Mouse (Mus musculus): ENCODE results near the gene Chn1.

The Chn1 gene

GRCm38 (mm10) chr2:73618486-73619052 is 156.6 kb downstream of the Chn1 start:
- DNase-seq: no peak

GRCm38 (mm10) chr2:73616434-73617057 is 158.6 kb downstream of the Chn1 start:
- DNase-seq: no peak

GRCm38 (mm10) chr2:73615456-73615855 is 159.7 kb downstream of the Chn1 start:
- no peak for DNase-seq

GRCm38 (mm10) chr2:73614303-73614702 is 160.8 kb downstream of the Chn1 start:
- DNase-seq: no peak

- DNase-seq: no peak
Measured at GRCm38 (mm10) chr2:73612941-73613340, 162.2 kb downstream of the Chn1 start.

GRCm38 (mm10) chr2:73612367-73612914 is 162.7 kb downstream of the Chn1 start:
- DNase-seq: no peak

GRCm38 (mm10) chr2:73611798-73612197 is 163.3 kb downstream of the Chn1 start:
- DNase-seq: no peak

GRCm38 (mm10) chr2:73609724-73610210 is 165.4 kb downstream of the Chn1 start:
- no peak for DNase-seq

- peak; percentile 3 for DNase-seq
Measured at GRCm38 (mm10) chr2:73609067-73609723, 166.0 kb downstream of the Chn1 start.

GRCm38 (mm10) chr2:73608391-73608790 is 166.8 kb downstream of the Chn1 start:
- DNase-seq: peak; percentile 0

GRCm38 (mm10) chr2:73607609-73608008 is 167.5 kb downstream of the Chn1 start:
- DNase-seq: peak; percentile 4

- DNase-seq: peak; percentile 2
Measured at GRCm38 (mm10) chr2:73607146-73607545, 168.0 kb downstream of the Chn1 start.

GRCm38 (mm10) chr2:73606616-73607015 is 168.5 kb downstream of the Chn1 start:
- peak; percentile 4 for DNase-seq

- peak; percentile 77 for DNase-seq
Measured at GRCm38 (mm10) chr2:73605077-73605476, 170.1 kb downstream of the Chn1 start.

- no peak for DNase-seq
Measured at GRCm38 (mm10) chr2:73604579-73604978, 170.6 kb downstream of the Chn1 start.

- DNase-seq: no peak
Measured at GRCm38 (mm10) chr2:73600650-73601049, 174.5 kb downstream of the Chn1 start.

- no peak for DNase-seq
Measured at GRCm38 (mm10) chr2:73597772-73598171, 177.4 kb downstream of the Chn1 start.

- DNase-seq: peak; percentile 62
Measured at GRCm38 (mm10) chr2:73596786-73597185, 178.4 kb downstream of the Chn1 start.

GRCm38 (mm10) chr2:73596326-73596725 is 178.8 kb downstream of the Chn1 start:
- no peak for DNase-seq

GRCm38 (mm10) chr2:73593101-73593439 is 182.1 kb downstream of the Chn1 start:
- DNase-seq: no peak

GRCm38 (mm10) chr2:73592231-73593100 is 182.7 kb downstream of the Chn1 start:
- DNase-seq: no peak

- no peak for DNase-seq
Measured at GRCm38 (mm10) chr2:73591246-73591645, 183.9 kb downstream of the Chn1 start.

- no peak for DNase-seq
Measured at GRCm38 (mm10) chr2:73590106-73590505, 185.0 kb downstream of the Chn1 start.
